In the genomic region with DNA sequence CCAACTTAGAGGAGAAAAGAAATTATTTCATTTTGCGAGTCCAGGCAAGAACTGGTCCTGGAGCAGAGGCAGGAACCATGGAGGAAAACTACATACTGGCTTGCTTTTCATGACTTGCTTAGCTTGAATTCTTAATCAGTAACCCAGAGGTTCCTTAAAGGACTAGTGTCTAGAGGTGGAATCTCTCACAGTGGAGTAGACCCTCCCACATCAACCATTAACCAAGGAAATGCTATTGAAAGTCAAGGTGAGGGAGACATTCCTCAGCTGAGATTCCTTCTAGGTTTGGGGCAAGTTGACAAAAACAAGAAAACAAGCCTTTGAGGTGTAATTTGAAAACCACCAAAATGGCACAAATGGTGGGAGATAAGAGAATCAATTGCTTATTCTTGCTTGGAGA, we compare ENCODE assay signal across 8 mouse cellular contexts. TPM values are rescaled to one million over a fixed set of nuclear protein-coding genes. Genes with fewer than 3 reads are reported as not detected.
DNase-seq lines count a peak whose midpoint lies in the region; ATAC-seq and TF ChIP-seq lines count a peak whose summit lies in the region.

A gene (minus strand): TSS at position 119 of the 400 bp plus-strand sequence.

- H3K27ac ChIP-seq in neural tube, embryonic 11.5 days (ENCODE audit: low read depth, low read length): no peak within 1 kb of the TSS
- no peak within 1 kb of the TSS for H3K27ac ChIP-seq in embryonic facial prominence, embryonic 15.5 days (replicated peaks)
- H3K27ac ChIP-seq in heart, postnatal 0 days (ENCODE audit: low read depth): no peak within 1 kb of the TSS
- H3K27ac ChIP-seq in midbrain, embryonic 16.5 days (ENCODE audit: low read length): no peak within 1 kb of the TSS

- H3K9ac ChIP-seq in neural tube, embryonic 11.5 days (ENCODE audit: low read length): no peak within 1 kb of the TSS
- H3K9ac ChIP-seq in embryonic facial prominence, embryonic 15.5 days: no peak within 1 kb of the TSS
- no peak within 1 kb of the TSS for H3K9ac ChIP-seq in heart, postnatal 0 days (replicated peaks; ENCODE audit: low read depth, low read length)
- no peak within 1 kb of the TSS for H3K9ac ChIP-seq in midbrain, embryonic 16.5 days (ENCODE audit: low read depth, low read length)

- H3K4me2 ChIP-seq in neural tube, embryonic 11.5 days (ENCODE audit: low read depth): no peak within 1 kb of the TSS
- H3K4me2 ChIP-seq in embryonic facial prominence, embryonic 15.5 days (replicated peaks): no peak within 1 kb of the TSS
- no peak within 1 kb of the TSS for H3K4me2 ChIP-seq in heart, postnatal 0 days (ENCODE audit: low read depth, low read length)
- no peak within 1 kb of the TSS for H3K4me2 ChIP-seq in midbrain, embryonic 16.5 days (ENCODE audit: low read length)

- no peak for TF ChIP-seq CTCF in heart, postnatal 0 days (IDR thresholded peaks at IDR 0.05; ENCODE audit: low read depth)

- H3K4me3 ChIP-seq in neural tube, embryonic 11.5 days (ENCODE audit: low read depth, low read length): no peak within 1 kb of the TSS
- no peak within 1 kb of the TSS for H3K4me3 ChIP-seq in embryonic facial prominence, embryonic 15.5 days (replicated peaks)
- no peak within 1 kb of the TSS for H3K4me3 ChIP-seq in heart, postnatal 0 days (ENCODE audit: low read depth, low read length)
- H3K4me3 ChIP-seq in midbrain, embryonic 16.5 days (ENCODE audit: low read depth, low read length): no peak within 1 kb of the TSS

- no peaks in the 10 kb centered on the region for H3K9me3 ChIP-seq in neural tube, embryonic 11.5 days (ENCODE audit: control insufficient read depth, low read length)
- 0 out of 2 replicates have a peak, but pooled peaks cover 6% of the 10 kb centered on the region for H3K9me3 ChIP-seq in embryonic facial prominence, embryonic 15.5 days (replicated peaks)
- H3K9me3 ChIP-seq in heart, postnatal 0 days (replicated peaks; ENCODE audit: control insufficient read depth, low read length): peaks cover 5% of the 10 kb centered on the region; the same call in 1 of the 2 replicates
- H3K9me3 ChIP-seq in midbrain, embryonic 16.5 days (replicated peaks; ENCODE audit: control insufficient read depth, low read length, poor library complexity, severe bottlenecking): no peaks in the 10 kb centered on the region

- no peaks in the 10 kb centered on the region for H3K36me3 ChIP-seq in neural tube, embryonic 11.5 days (ENCODE audit: control insufficient read depth, insufficient read depth, low read length)
- H3K36me3 ChIP-seq in embryonic facial prominence, embryonic 15.5 days: no peaks in the 10 kb centered on the region
- no peaks in the 10 kb centered on the region for H3K36me3 ChIP-seq in heart, postnatal 0 days (replicated peaks; ENCODE audit: control insufficient read depth, insufficient read depth, low read length)
- no peaks in the 10 kb centered on the region for H3K36me3 ChIP-seq in midbrain, embryonic 16.5 days (ENCODE audit: control insufficient read depth, insufficient read depth, low read length)

- no peak for TF ChIP-seq EP300 in heart, postnatal 0 days (IDR thresholded peaks at IDR 0.05; ENCODE audit: low read depth)

- no peaks in the 10 kb centered on the region for H3K4me1 ChIP-seq in neural tube, embryonic 11.5 days (ENCODE audit: control insufficient read depth, insufficient read depth, low read length)
- no peaks in the 10 kb centered on the region for H3K4me1 ChIP-seq in embryonic facial prominence, embryonic 15.5 days
- H3K4me1 ChIP-seq in heart, postnatal 0 days (ENCODE audit: control insufficient read depth, insufficient read depth): no peaks in the 10 kb centered on the region
- no peaks in the 10 kb centered on the region for H3K4me1 ChIP-seq in midbrain, embryonic 16.5 days (ENCODE audit: control insufficient read depth, insufficient read depth, low read length)

- 84% methylated on average over 1 of the region's 1 CpGs for WGBS in neural tube, embryonic 11.5 days
- 72% methylated on average over 1 of the region's 1 CpGs for WGBS in embryonic facial prominence, embryonic 15.5 days
- 82% methylated on average over 1 of the region's 1 CpGs for WGBS in heart, postnatal 0 days
- WGBS in midbrain, embryonic 16.5 days: 94% methylated on average over 1 of the region's 1 CpGs

- ATAC-seq in neural tube, embryonic 11.5 days (ENCODE audit: insufficient read depth, low FRiP score, low TSS enrichment): no peak
- no peak for ATAC-seq in embryonic facial prominence, embryonic 15.5 days (ENCODE audit: insufficient number of reproducible peaks, low FRiP score, low TSS enrichment, low read depth)
- no peak for ATAC-seq in heart, postnatal 0 days (ENCODE audit: insufficient read depth, low read depth)
- ATAC-seq in midbrain, embryonic 16.5 days: no peak

- DNase-seq in neural tube, embryonic 11.5 days (ENCODE audit: low spot score): no peak
- DNase-seq in neural tube, embryonic 10.5 days (ENCODE audit: extremely low spot score, low spot score): no peak
- no peak for DNase-seq in heart, postnatal 0 days (ENCODE audit: low spot score)
- no peak for DNase-seq in left cerebral cortex, adult 8-10 months (ENCODE audit: low spot score in 2 of 2)
- no peak for DNase-seq in spleen, postnatal 14 days (ENCODE audit: low spot score in 2 of 2)
- no peak for DNase-seq in cerebellum, adult 18-20 months

- H3K27me3 ChIP-seq in neural tube, embryonic 11.5 days (ENCODE audit: control insufficient read depth, insufficient read depth, low read length): no peaks in the 10 kb centered on the region
- no peaks in the 10 kb centered on the region for H3K27me3 ChIP-seq in embryonic facial prominence, embryonic 15.5 days
- H3K27me3 ChIP-seq in heart, postnatal 0 days (ENCODE audit: control insufficient read depth, insufficient read depth, low read length): no peaks in the 10 kb centered on the region
- no peaks in the 10 kb centered on the region for H3K27me3 ChIP-seq in midbrain, embryonic 16.5 days (ENCODE audit: control insufficient read depth, insufficient read depth, low read depth, low read length)

RNA-seq across cellular contexts. Expression of the gene that starts here (rescaled TPM):
- polyA plus RNA-seq in neural tube, embryonic 11.5 days (2014; fragmentation: Nextera tagmentation; extraction: Ambion mirVana): 202 TPM in 2 replicates
- 222 and 224 TPM in 2 replicates for polyA plus RNA-seq in embryonic facial prominence, embryonic 15.5 days (2015; fragmentation: Nextera tagmentation; extraction: Ambion mirVana)
- total RNA-seq in heart, postnatal 0 days (2014; rRNA removed; ENCODE audit: low replicate concordance): 115 and 160 TPM in 2 replicates
- polyA plus RNA-seq in heart, postnatal 0 days (2015; fragmentation: Nextera tagmentation; extraction: Ambion mirVana): 243 and 246 TPM in 2 replicates
- 100 to 1,000 TPM; 114 to 126 (median 123) TPM for total RNA-seq in left cerebral cortex, adult 8-10 months (2022)
- polyA plus RNA-seq in midbrain, embryonic 16.5 days (2015; fragmentation: Nextera tagmentation; extraction: Ambion mirVana): 180 and 200 TPM in 2 replicates
